Mouse (Mus musculus) myocyte (in vitro differentiated cells): ENCODE measurements around the gene 1700008O03Rik.

Experiments
- CEBPB ChIP-seq: IDR thresholded peaks from 2 replicates; pipeline ENCODE4 v1.6.1; 2011; ENCODE audit warnings: mild to moderate bottlenecking, moderate library complexity; ENCODE audit not compliant: poor library complexity, insufficient read depth, severe bottlenecking
- E2F4 ChIP-seq: IDR thresholded peaks from one replicate; pipeline ENCODE4 v1.6.1; 2011; ENCODE audit warnings: mild to moderate bottlenecking, control low read depth, moderate library complexity; ENCODE audit not compliant: insufficient read depth
- MAX ChIP-seq: IDR thresholded peaks from one replicate; pipeline ENCODE4 v1.6.1; 2011; ENCODE audit warnings: low read depth, mild to moderate bottlenecking, control low read depth
- MYOD1 ChIP-seq, 3 experiments: IDR thresholded peaks; one replicate each; pipeline ENCODE4 v1.6.1; 2011; ENCODE audit warnings: control low read depth in 2 of 3, low read depth in 2 of 3, mild to moderate bottlenecking in 2 of 3, moderate library complexity in 1 of 3; ENCODE audit not compliant: insufficient read length in 2 of 3, control insufficient read depth in 1 of 3
- MYOG ChIP-seq, 3 experiments: IDR thresholded peaks; one replicate each; pipeline ENCODE4 v1.6.1; 2011; ENCODE audit warnings: control low read depth in 2 of 3, low read depth in 2 of 3, mild to moderate bottlenecking in 2 of 3; ENCODE audit not compliant: insufficient read length in 2 of 3, control insufficient read depth in 1 of 3, insufficient read depth in 1 of 3
- POLR2A ChIP-seq: IDR thresholded peaks from one replicate; pipeline ENCODE4 v1.6.1; 2011; ENCODE audit warnings: low read depth, mild to moderate bottlenecking, control low read depth, moderate library complexity; ENCODE audit not compliant: insufficient read length
- POLR2AphosphoS2 ChIP-seq: IDR thresholded peaks from one replicate; pipeline ENCODE4 v1.6.1; 2011; ENCODE audit warnings: low read depth, control low read depth; ENCODE audit not compliant: insufficient read length
- REST ChIP-seq: IDR thresholded peaks from one replicate; pipeline ENCODE4 v1.6.1; 2011; ENCODE audit warnings: mild to moderate bottlenecking, control low read depth, moderate library complexity; ENCODE audit not compliant: insufficient read depth, insufficient read length
- SRF ChIP-seq: IDR thresholded peaks from one replicate; pipeline ENCODE4 v1.6.1; 2011; ENCODE audit warnings: low read depth; ENCODE audit not compliant: control insufficient read depth, insufficient read length
- TCF12 ChIP-seq: IDR thresholded peaks from one replicate; pipeline ENCODE4 v1.6.1; 2011; ENCODE audit warnings: mild to moderate bottlenecking, control low read depth; ENCODE audit not compliant: poor library complexity, insufficient read depth, severe bottlenecking
- TCF3 ChIP-seq: IDR thresholded peaks from one replicate; pipeline ENCODE4 v1.6.1; 2011; ENCODE audit warnings: low read depth, control low read depth; ENCODE audit not compliant: insufficient read length
- USF1 ChIP-seq: IDR thresholded peaks from one replicate; pipeline ENCODE4 v1.6.1; 2011; ENCODE audit warnings: low read depth, mild to moderate bottlenecking, control low read depth, moderate library complexity

DNA sequence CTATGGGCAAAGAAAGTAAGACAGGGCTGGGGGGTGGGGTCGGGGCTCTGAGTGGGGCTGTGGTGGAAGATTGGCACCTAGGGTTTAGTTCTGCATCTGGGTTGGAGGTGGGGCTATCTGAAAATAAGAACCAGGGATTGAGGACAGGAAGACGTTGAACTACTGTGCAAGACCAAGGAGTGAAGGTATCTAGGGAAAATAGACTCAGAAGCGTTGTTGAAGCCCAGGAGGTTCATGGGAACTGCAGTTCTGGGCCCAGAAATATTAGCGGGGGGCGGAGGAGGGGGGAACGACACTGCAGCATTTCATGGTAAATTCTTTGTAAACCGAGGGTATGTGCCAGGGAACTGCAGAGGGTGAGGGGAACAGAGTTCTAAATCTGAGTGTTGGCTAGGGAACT, 12.2 kb downstream of the 1700008O03Rik start:
- TF ChIP-seq MAX = no peak
- no peak for TF ChIP-seq CEBPB
- no peak for TF ChIP-seq MYOG (IDR thresholded peaks at IDR 0.05; ENCODE audit: control insufficient read depth in 1 of 3, insufficient read depth in 1 of 3, insufficient read length in 2 of 3, low read depth in 2 of 3)
- TF ChIP-seq POLR2A = no peak
- TF ChIP-seq USF1 = no peak
- no peak for TF ChIP-seq SRF
- TF ChIP-seq POLR2AphosphoS2 = no peak
- no peak for TF ChIP-seq E2F4
- TF ChIP-seq TCF3 = no peak
- TF ChIP-seq MYOD1 (IDR thresholded peaks at IDR 0.05; ENCODE audit: control insufficient read depth in 1 of 3, insufficient read length in 2 of 3, low read depth in 2 of 3) = no peak
- TF ChIP-seq TCF12 = no peak
- TF ChIP-seq REST = no peak
